Mouse (Mus musculus) small intestine, adult 2 months (tissue): ENCODE measurements around the gene Akap6. TPM values are rescaled to one million over a fixed set of nuclear protein-coding genes. Genes with fewer than 3 reads are reported as not detected.

ENCODE experiments used
- H3K27ac ChIP-seq: fragments of 200-500 bp; 2 replicates; pipeline ENCODE4 v1.5.1; 2012; ENCODE audit warnings: low read depth, low read length, control low read depth, inconsistent platforms; ENCODE audit not compliant: insufficient read depth
- H3K27me3 ChIP-seq: fragments of 200-500 bp; 2 replicates; pipeline ENCODE4 v1.6.1; 2012; ENCODE audit warnings: mild to moderate bottlenecking, moderate library complexity, low read length, inconsistent platforms; ENCODE audit not compliant: control insufficient read depth, insufficient read depth
- H3K36me3 ChIP-seq: fragments of 200-500 bp; 2 replicates; pipeline ENCODE4 v1.6.1; 2012; ENCODE audit warnings: mild to moderate bottlenecking, low read length, control low read depth, inconsistent platforms; ENCODE audit not compliant: control insufficient read depth, insufficient read depth
- H3K4me1 ChIP-seq: fragments of 200-500 bp; 2 replicates; pipeline ENCODE4 v1.6.1; 2012; ENCODE audit warnings: low read length, inconsistent platforms, mixed read lengths; ENCODE audit not compliant: control insufficient read depth, insufficient read depth, insufficient read length
- H3K4me3 ChIP-seq: fragments of 200-500 bp; 2 replicates; pipeline ENCODE4 v1.5.1; 2012; ENCODE audit warnings: low read depth, mild to moderate bottlenecking, control low read depth, inconsistent platforms, low read length, moderate library complexity
- CTCF ChIP-seq: fragments of 200-500 bp; IDR thresholded peaks from 2 replicates; pipeline ENCODE4 v1.5.1; 2012; ENCODE audit warnings: low read depth, mild to moderate bottlenecking, control low read depth, inconsistent platforms, low read length, moderate library complexity, mixed read lengths; ENCODE audit not compliant: insufficient replicate concordance, insufficient read length; ENCODE audit errors: extremely low read depth
- POLR2A ChIP-seq: fragments of 200-500 bp; IDR thresholded peaks from 2 replicates; pipeline ENCODE4 v1.6.1; 2012; ENCODE audit warnings: low read depth, mild to moderate bottlenecking, control low read depth, inconsistent platforms, low read length, moderate library complexity
- WGBS: fragments of 180-500 bp; shearing (Covaris S2); methylation state at CpG from one replicate; pipeline ENCODE4 v1.1.7; 2018; 5-methylcytosine and 5-hydroxymethylcytosine counted together
- polyA plus RNA-seq: library from polyadenylated mRNA; depleted of rRNA; stranded (reverse); fragments of >200 nt; gene quantifications from 2 replicates; pipeline ENCODE4 v1.2.3, GENCODE M21; 2012

Akap6 gene
- polyA plus RNA-seq, 1 experiment: 0.23 TPM

- no peaks in the 10 kb centered on the region for H3K4me1 ChIP-seq
- H3K4me3 ChIP-seq: no peak overlapping the region
- no peaks in the 10 kb centered on the region for H3K27me3 ChIP-seq
- H3K27ac ChIP-seq: no peak overlapping the region
- TF ChIP-seq CTCF (no peak), POLR2A (no peak)
- WGBS: 75% methylated on average over 11 of the region's 11 CpGs
- H3K36me3 ChIP-seq: no peaks in the 10 kb centered on the region
Observed at GRCm38 (mm10) chr12:52893656-52894405, 194.6 kb downstream of the Akap6 start.

GRCm38 (mm10) chr12:52895672-52896460 lies 196.7 kb downstream of the Akap6 start:
- Histone ChIP-seq H3K36me3 (no peaks in the 10 kb centered on the region), H3K4me3 (no peak overlapping the region), H3K27ac (no peak overlapping the region), H3K27me3 (no peaks in the 10 kb centered on the region), H3K4me1 (no peaks in the 10 kb centered on the region)
- WGBS: 36% methylated on average over 6 of the region's 6 CpGs
- TF ChIP-seq POLR2A (no peak), CTCF (no peak)

GRCm38 (mm10) chr12:52896785-52897184 lies 197.6 kb downstream of the Akap6 start:
- Histone ChIP-seq H3K4me3 (no peak overlapping the region), H3K27me3 (no peaks in the 10 kb centered on the region), H3K27ac (no peak overlapping the region), H3K4me1 (no peaks in the 10 kb centered on the region), H3K36me3 (no peaks in the 10 kb centered on the region)
- TF ChIP-seq POLR2A (no peak), CTCF (no peak)
- 50% methylated on average over 3 of the region's 3 CpGs for WGBS

GRCm38 (mm10) chr12:52898130-52898529 lies 198.9 kb downstream of the Akap6 start:
- Histone ChIP-seq H3K27me3 (no peaks in the 10 kb centered on the region), H3K36me3 (no peaks in the 10 kb centered on the region), H3K4me1 (no peaks in the 10 kb centered on the region), H3K27ac (no peak overlapping the region), H3K4me3 (no peak overlapping the region)
- 78% methylated on average over 10 of the region's 10 CpGs for WGBS
- no peak for TF ChIP-seq CTCF
- TF ChIP-seq POLR2A: no peak

GRCm38 (mm10) chr12:52904046-52904445 lies 204.9 kb downstream of the Akap6 start:
- WGBS: 75% methylated on average over 5 of the region's 5 CpGs
- H3K27me3 ChIP-seq: no peaks in the 10 kb centered on the region
- H3K36me3 ChIP-seq: no peaks in the 10 kb centered on the region
- TF ChIP-seq CTCF (no peak), POLR2A (no peak)
- H3K4me3 ChIP-seq: no peak overlapping the region
- H3K4me1 ChIP-seq: no peaks in the 10 kb centered on the region
- no peak overlapping the region for H3K27ac ChIP-seq

GRCm38 (mm10) chr12:52908448-52909066 lies 209.4 kb downstream of the Akap6 start:
- Histone ChIP-seq H3K27ac (no peak overlapping the region), H3K36me3 (no peaks in the 10 kb centered on the region), H3K4me3 (no peak overlapping the region), H3K27me3 (no peaks in the 10 kb centered on the region), H3K4me1 (no peaks in the 10 kb centered on the region)
- WGBS: 60% methylated on average over 13 of the region's 13 CpGs
- no peak for TF ChIP-seq CTCF
- no peak for TF ChIP-seq POLR2A

GRCm38 (mm10) chr12:52910345-52910744 lies 211.2 kb downstream of the Akap6 start:
- H3K27me3 ChIP-seq: no peaks in the 10 kb centered on the region
- H3K36me3 ChIP-seq: no peaks in the 10 kb centered on the region
- H3K4me1 ChIP-seq: no peaks in the 10 kb centered on the region
- WGBS: 80% methylated on average over 13 of the region's 13 CpGs
- no peak overlapping the region for H3K27ac ChIP-seq
- TF ChIP-seq POLR2A (no peak), CTCF (no peak)
- H3K4me3 ChIP-seq: no peak overlapping the region
